Mouse (Mus musculus): ENCODE measurements around the gene Phf23. TPM values are rescaled to one million over a fixed set of nuclear protein-coding genes. Genes with fewer than 3 reads are reported as not detected.
A peak's percentile ranks its signal among the peaks of the same experiment; 100 is the strongest.

Phf23 gene
- polyA plus RNA-seq, 1 experiment = 21.4 TPM

DNA sequence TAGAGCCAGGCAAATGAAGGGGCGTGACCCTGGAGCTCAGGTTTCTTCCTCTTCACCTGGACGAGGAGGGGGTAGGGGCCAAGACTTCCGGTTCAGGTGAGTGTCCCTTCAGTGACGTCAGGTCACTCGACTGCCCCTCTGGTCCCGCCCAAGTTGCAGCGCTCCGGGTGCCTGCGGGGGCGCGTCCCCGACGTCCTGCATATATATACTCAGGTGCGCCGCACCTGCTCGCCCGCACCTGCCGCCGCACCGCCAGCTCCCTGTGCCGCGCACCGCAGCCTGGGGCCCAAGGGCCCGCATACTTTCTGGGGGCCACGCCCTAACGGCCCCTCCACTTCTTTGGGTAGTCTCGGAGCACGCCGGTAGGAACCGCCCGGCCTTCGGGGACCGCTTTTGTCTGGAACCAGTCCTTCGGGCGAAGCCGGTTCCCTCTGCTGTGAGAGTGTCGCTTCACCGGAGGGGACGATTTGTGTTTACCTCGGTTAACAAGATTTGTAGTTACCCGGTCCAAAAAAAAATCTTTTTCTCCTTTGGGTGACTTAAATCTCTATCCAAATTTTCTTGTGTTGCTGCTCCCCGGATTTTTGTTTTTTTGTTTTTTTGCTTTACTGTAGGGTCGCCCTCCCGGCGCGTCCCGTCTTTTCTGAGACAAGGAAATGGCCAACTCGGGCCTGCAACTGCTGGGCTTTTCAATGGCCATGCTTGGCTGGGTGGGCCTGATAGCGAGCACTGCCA is 30.1 kb upstream of the Phf23 start:
- no peaks in the 10 kb centered on the region for H3K36me3 ChIP-seq (ENCODE audit: control insufficient read depth, insufficient read depth, low read length)
- peaks cover 3% of the 10 kb centered on the region; the same call in 1 of the 2 replicates for H3K4me1 ChIP-seq (ENCODE audit: control insufficient read depth, insufficient read depth, low read length)
- peak overlapping the region; percentile 70 for H3K4me3 ChIP-seq (ENCODE audit: insufficient read depth, low read depth, low read length)
- peak overlapping the region; percentile 72 for H3K27ac ChIP-seq (ENCODE audit: insufficient read depth, low read depth, low read length)
- TF ChIP-seq POLR2A (IDR thresholded peaks at IDR 0.05; ENCODE audit: low read depth, low read length) = peak; percentile 15
- TF ChIP-seq CTCF (conservative IDR thresholded peaks at IDR 0.05; ENCODE audit: insufficient read depth, insufficient read length, low read depth, low read length) = no peak
- peak; percentile 77 for DNase-seq
- peaks cover 1% of the 10 kb centered on the region; the same call in 1 of the 2 replicates for H3K27me3 ChIP-seq (replicated peaks; ENCODE audit: control insufficient read depth, insufficient read depth, low read length)
- WGBS = 7% methylated on average over 49 of the region's 49 CpGs

DNA sequence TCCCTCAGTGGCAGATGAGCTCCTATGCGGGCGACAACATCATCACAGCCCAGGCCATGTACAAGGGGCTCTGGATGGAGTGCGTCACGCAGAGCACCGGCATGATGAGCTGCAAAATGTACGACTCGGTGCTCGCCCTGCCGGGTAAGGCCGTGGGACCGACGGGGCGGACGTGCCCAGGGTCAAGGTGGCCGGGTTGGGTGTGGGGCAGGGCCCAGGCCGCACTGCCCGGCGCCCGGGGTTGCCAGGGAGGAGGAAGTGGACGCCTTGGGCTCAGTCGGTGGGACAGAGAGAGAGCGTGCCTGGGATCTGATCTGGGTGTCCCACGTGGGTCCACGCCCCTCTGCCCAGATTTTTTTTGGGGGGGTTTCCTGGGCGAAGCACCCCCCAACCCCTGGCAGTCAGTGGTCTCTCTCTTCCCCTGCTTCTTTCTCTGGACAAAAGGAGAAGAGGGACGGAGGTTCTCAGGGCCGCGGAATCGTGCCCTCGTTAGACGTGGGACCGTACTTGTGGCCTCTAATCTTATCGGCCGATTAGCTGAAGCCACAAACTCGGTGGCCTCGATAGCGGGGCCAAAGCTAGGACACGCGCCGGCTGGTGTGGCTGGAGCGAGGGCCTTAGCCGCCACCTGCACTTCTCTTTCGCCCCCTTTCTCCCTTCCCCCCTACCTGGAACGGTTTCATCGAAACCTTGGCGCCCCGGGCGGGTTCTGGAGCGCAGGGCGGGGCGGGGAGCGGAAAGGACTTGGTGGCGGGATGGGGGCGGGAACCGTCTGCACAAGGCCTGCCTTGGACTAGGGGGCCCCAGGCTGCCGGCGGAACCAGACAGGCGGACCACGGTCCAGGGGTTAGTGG is 29.3 kb upstream of the Phf23 start:
- TF ChIP-seq CTCF (conservative IDR thresholded peaks at IDR 0.05; ENCODE audit: insufficient read depth, insufficient read length, low read depth, low read length) (no peak), POLR2A (IDR thresholded peaks at IDR 0.05; ENCODE audit: low read depth, low read length) (no peak)
- WGBS = 5% methylated on average over 59 of the region's 59 CpGs
- peaks cover 1% of the 10 kb centered on the region; the same call in 1 of the 2 replicates for H3K27me3 ChIP-seq (replicated peaks; ENCODE audit: control insufficient read depth, insufficient read depth, low read length)
- peak overlapping the region; percentile 70 for H3K4me3 ChIP-seq (ENCODE audit: insufficient read depth, low read depth, low read length)
- peaks cover 3% of the 10 kb centered on the region; the same call in 1 of the 2 replicates for H3K4me1 ChIP-seq (ENCODE audit: control insufficient read depth, insufficient read depth, low read length)
- no peaks in the 10 kb centered on the region for H3K36me3 ChIP-seq (ENCODE audit: control insufficient read depth, insufficient read depth, low read length)
- DNase-seq = peak; percentile 37
- peak overlapping the region; percentile 67; the same call in 1 of the 2 replicates for H3K27ac ChIP-seq (ENCODE audit: insufficient read depth, low read depth, low read length)

DNA sequence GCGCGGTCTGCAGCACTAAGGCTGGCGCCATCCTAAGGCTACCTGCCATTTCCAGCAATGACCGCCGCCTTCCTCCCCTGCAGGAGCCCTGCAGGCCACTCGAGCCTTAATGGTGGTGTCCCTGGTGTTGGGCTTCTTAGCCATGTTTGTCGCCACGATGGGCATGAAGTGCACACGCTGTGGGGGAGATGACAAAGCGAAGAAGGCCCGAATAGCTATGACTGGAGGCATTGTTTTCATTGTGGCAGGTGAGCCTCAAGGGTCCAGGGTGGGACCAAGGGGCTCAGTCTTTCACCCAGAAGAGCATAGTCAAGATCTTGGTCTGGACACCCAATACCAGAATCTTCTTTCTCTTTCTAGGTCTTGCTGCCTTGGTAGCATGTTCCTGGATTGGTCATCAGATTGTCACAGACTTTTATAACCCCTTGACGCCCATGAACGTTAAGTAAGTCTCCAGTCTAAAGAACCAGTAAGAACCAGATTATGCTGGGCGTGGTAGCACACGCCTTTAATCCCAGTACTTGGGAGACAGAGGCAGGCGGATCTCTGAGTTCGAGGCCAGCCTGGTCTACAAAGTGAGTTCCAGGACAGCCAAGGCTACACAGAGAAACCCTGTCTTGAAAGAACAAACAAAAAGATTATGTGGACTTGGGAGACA is 28.6 kb upstream of the Phf23 start:
- Histone ChIP-seq H3K27ac (ENCODE audit: insufficient read depth, low read depth, low read length) (no peak overlapping the region), H3K27me3 (replicated peaks; ENCODE audit: control insufficient read depth, insufficient read depth, low read length) (peaks cover 1% of the 10 kb centered on the region; the same call in 1 of the 2 replicates), H3K36me3 (ENCODE audit: control insufficient read depth, insufficient read depth, low read length) (no peaks in the 10 kb centered on the region; the same call in 1 of the 2 replicates), H3K4me3 (ENCODE audit: insufficient read depth, low read depth, low read length) (peak overlapping the region; percentile 70), H3K4me1 (ENCODE audit: control insufficient read depth, insufficient read depth, low read length) (peaks cover 3% of the 10 kb centered on the region; the same call in 1 of the 2 replicates)
- TF ChIP-seq CTCF (conservative IDR thresholded peaks at IDR 0.05; ENCODE audit: insufficient read depth, insufficient read length, low read depth, low read length) = no peak
- no peak for TF ChIP-seq POLR2A (IDR thresholded peaks at IDR 0.05; ENCODE audit: low read depth, low read length)
- no peak for DNase-seq
- WGBS = 36% methylated on average over 17 of the region's 17 CpGs

DNA sequence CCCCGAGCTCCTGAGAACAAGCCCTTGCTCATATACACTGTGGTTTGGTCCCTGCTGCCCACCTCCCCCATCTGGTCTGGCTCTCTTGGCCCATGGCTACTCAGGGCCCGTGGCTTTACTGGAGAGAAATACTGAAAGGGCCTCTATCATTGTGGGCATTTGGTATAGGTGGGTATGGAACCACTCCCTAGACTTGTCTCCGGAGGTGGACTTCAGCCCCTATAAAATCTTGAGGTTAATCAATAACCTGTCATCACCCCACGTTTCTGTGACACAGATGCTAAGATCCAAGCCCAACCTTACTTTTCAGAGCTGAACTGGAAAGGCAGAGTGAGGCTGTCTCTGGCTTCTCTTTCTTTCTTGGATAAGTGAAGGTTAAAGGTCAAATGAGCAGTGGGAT is 26.8 kb upstream of the Phf23 start:
- Histone ChIP-seq H3K4me3 (ENCODE audit: insufficient read depth, low read depth, low read length) (no peak overlapping the region), H3K4me1 (ENCODE audit: control insufficient read depth, insufficient read depth, low read length) (peaks cover 3% of the 10 kb centered on the region; the same call in 1 of the 2 replicates), H3K27ac (ENCODE audit: insufficient read depth, low read depth, low read length) (no peak overlapping the region), H3K27me3 (replicated peaks; ENCODE audit: control insufficient read depth, insufficient read depth, low read length) (peaks cover 1% of the 10 kb centered on the region; the same call in 1 of the 2 replicates), H3K36me3 (ENCODE audit: control insufficient read depth, insufficient read depth, low read length) (no peaks in the 10 kb centered on the region; the same call in 1 of the 2 replicates)
- 40% methylated on average over 4 of the region's 4 CpGs for WGBS
- no peak for TF ChIP-seq CTCF (conservative IDR thresholded peaks at IDR 0.05; ENCODE audit: insufficient read depth, insufficient read length, low read depth, low read length)
- no peak for TF ChIP-seq POLR2A (IDR thresholded peaks at IDR 0.05; ENCODE audit: low read depth, low read length)
- no peak for DNase-seq

DNA sequence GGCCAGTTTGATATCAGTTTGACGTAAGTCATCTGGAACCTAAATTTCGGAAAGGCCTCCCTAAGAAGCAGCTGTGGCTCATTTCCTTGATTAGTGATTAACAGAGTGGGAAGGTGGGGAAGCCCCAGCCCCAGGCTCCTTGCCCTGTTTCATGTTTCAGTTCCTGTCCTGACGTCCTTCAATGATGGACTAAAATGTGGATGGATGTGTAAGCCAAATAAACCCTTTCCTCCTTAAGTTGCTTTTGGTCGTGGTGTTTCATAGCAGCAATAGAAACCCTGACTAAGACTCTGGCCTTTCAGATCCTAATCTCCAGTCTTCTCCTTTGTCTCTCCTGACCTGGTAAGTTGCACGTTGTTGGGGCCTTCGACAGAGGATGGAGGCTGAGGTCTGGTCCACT is 25.4 kb upstream of the Phf23 start:
- no peaks in the 10 kb centered on the region; the same call in none of the 2 replicates for H3K36me3 ChIP-seq (ENCODE audit: control insufficient read depth, insufficient read depth, low read length)
- no peak overlapping the region for H3K27ac ChIP-seq (ENCODE audit: insufficient read depth, low read depth, low read length)
- peaks cover 3% of the 10 kb centered on the region; the same call in 1 of the 2 replicates for H3K4me1 ChIP-seq (ENCODE audit: control insufficient read depth, insufficient read depth, low read length)
- 52% methylated on average over 6 of the region's 6 CpGs for WGBS
- no peak for TF ChIP-seq CTCF (conservative IDR thresholded peaks at IDR 0.05; ENCODE audit: insufficient read depth, insufficient read length, low read depth, low read length)
- no peak for TF ChIP-seq POLR2A (IDR thresholded peaks at IDR 0.05; ENCODE audit: low read depth, low read length)
- no peak overlapping the region for H3K4me3 ChIP-seq (ENCODE audit: insufficient read depth, low read depth, low read length)
- H3K27me3 ChIP-seq (replicated peaks; ENCODE audit: control insufficient read depth, insufficient read depth, low read length) = peaks cover 1% of the 10 kb centered on the region; the same call in 1 of the 2 replicates
- DNase-seq = no peak

DNA sequence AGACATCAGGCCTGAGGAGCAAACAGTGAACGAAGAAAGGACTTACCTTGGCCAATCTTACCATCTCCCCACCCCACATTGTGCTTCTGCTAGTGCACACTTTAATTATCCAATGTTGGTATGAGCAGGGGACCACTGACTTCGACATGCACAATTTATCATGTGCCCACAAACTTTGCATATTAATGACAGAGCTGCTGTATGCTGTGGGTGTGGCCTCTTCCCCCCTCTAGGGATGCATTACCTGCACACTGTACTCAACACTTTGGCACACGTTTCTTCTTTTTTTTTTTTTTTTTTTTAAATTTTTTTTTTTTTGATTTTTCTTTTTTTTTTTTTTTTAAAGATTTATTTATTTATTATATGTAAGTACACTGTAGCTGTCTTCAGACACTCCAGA is 24.8 kb upstream of the Phf23 start:
- Histone ChIP-seq H3K27ac (ENCODE audit: insufficient read depth, low read depth, low read length) (no peak overlapping the region), H3K27me3 (replicated peaks; ENCODE audit: control insufficient read depth, insufficient read depth, low read length) (no peaks in the 10 kb centered on the region), H3K4me1 (ENCODE audit: control insufficient read depth, insufficient read depth, low read length) (peaks cover 3% of the 10 kb centered on the region; the same call in 1 of the 2 replicates), H3K36me3 (ENCODE audit: control insufficient read depth, insufficient read depth, low read length) (no peaks in the 10 kb centered on the region; the same call in none of the 2 replicates), H3K4me3 (ENCODE audit: insufficient read depth, low read depth, low read length) (no peak overlapping the region)
- 72% methylated on average over 3 of the region's 3 CpGs for WGBS
- no peak for DNase-seq
- no peak for TF ChIP-seq CTCF (conservative IDR thresholded peaks at IDR 0.05; ENCODE audit: insufficient read depth, insufficient read length, low read depth, low read length)
- no peak for TF ChIP-seq POLR2A (IDR thresholded peaks at IDR 0.05; ENCODE audit: low read depth, low read length)
